Comparison of ENCODE assay signal across 17 mouse cellular contexts in the genomic region with DNA sequence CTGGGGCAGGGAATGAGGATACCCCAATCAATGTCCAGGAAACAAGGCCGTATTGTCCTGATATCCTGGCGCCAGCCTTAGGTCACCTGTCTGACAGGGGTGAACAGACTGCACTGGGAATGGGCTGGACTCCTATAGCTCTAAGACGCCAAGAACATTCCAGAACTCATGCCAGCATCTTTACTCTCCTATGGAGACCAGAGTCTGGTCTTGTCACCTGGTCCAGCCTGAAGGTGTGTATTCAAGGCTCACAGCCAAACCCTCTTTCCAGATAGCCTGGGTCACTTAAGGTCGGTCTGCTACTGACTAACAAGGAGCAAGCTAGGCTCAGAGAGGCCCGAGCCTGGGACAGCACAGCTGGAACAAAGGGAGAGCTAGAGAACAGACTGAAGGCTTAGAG.
DNase-seq lines count a peak whose midpoint lies in the region; TF ChIP-seq lines count a peak whose summit lies in the region.
"Had no signal": no experiment of that assay in that cellular context is flagged by ENCODE, and none has a peak within 500 bp of the region (broad histone marks: within the 10 kb centered on the region; RNA-seq: fewer than 3 reads in every experiment).

No protein-coding gene starts in this region.

- H3K4me1 ChIP-seq in lung, adult 2 months (ENCODE audit: control insufficient read depth, insufficient read depth, low read length): no peaks in the 10 kb centered on the region

- no peak overlapping the region for H3K4me3 ChIP-seq in lung, adult 2 months (replicated peaks; ENCODE audit: extremely low read depth, low read depth, low read length)
- H3K4me3 ChIP-seq: embryonic facial prominence, embryonic 13.5 days; heart, embryonic 10.5 days; heart, embryonic 15.5 days; neural tube, embryonic 12.5 days; stomach, embryonic 15.5 days had no signal

- peak; percentile 47 to 54 for DNase-seq in cerebellum, adult 18-20 months
- DNase-seq in cerebellum, adult 8-10 months: no peak
- DNase-seq in lung, postnatal 14 days: peak; percentile 44
- DNase-seq in lung, adult 2 months: no peak
- peak; percentile 77 for DNase-seq in cerebellum, adult 9-11 months
- DNase-seq in gonadal fat pad, adult 2 months (ENCODE audit: low read depth): peak; percentile 95
- DNase-seq in retina, postnatal 1 day: no peak
- DNase-seq: adrenal gland, postnatal 14 days; gastrocnemius, postnatal 10 days; kidney, adult 9 months; kidney, postnatal 10 days; right cerebral cortex, postnatal 14 days had no signal

- no peak for TF ChIP-seq POLR2A in lung, adult 2 months (IDR thresholded peaks at IDR 0.05; ENCODE audit: borderline replicate concordance, extremely low read depth, low read depth, low read length)

- 59% methylated on average over 5 of the region's 5 CpGs for whole genome bisulfite sequencing in lung, adult 2 months

- no peak for TF ChIP-seq CTCF in lung, adult 2 months (IDR thresholded peaks at IDR 0.05; ENCODE audit: insufficient read depth, low read length)

Comparison
In these comparisons a context has a peak if more than half of its experiments do, and no peak if none do; other contexts are left out.
1. DNase-seq: peak in cerebellum, adult 18-20 months (2 of 2), lung, postnatal 14 days (single experiment), cerebellum, adult 9-11 months (single experiment) and gonadal fat pad, adult 2 months (single experiment); none in cerebellum, adult 8-10 months (single experiment), lung, adult 2 months (single experiment) and retina, postnatal 1 day (single experiment).